Mouse (Mus musculus): ENCODE data around the gene E2f3.

E2f3 gene

GRCm38 (mm10) chr13:29857436-29857835, 128.4 kb downstream of the E2f3 start:
- TF ChIP-seq POU5F1 (IDR thresholded peaks at IDR 0.05; ENCODE audit: borderline replicate concordance, low read length): no peak
- peak; percentile 51 for TF ChIP-seq CTCF (conservative IDR thresholded peaks at IDR 0.05; ENCODE audit: low read length)
- TF ChIP-seq NANOG (IDR thresholded peaks at IDR 0.05; ENCODE audit: borderline replicate concordance, low read length): no peak
- H3K27me3 ChIP-seq (ENCODE audit: insufficient read depth, low read length): no peaks in the 10 kb centered on the region
- no peak overlapping the region for H3K4me3 ChIP-seq (replicated peaks; ENCODE audit: low read length)
- peaks cover 11% of the 10 kb centered on the region; the same call in 1 of the 2 replicates for H3K36me3 ChIP-seq (ENCODE audit: insufficient read depth, low read length)
- no peaks in the 10 kb centered on the region for H3K9me3 ChIP-seq (ENCODE audit: low read length)
- peaks cover 20% of the 10 kb centered on the region for H3K4me1 ChIP-seq (replicated peaks; ENCODE audit: low read depth, low read length)
